Mouse (Mus musculus) B cell, adult 2 months (primary cell): ENCODE results near the gene 2010111I01Rik.
A peak's percentile ranks its signal among the peaks of the same experiment; 100 is the strongest.

Experiments
- DNase-seq, 2 experiments: peaks; one replicate each; pipeline ENCODE4 v3.0.0; 2022

2010111I01Rik gene

DNA sequence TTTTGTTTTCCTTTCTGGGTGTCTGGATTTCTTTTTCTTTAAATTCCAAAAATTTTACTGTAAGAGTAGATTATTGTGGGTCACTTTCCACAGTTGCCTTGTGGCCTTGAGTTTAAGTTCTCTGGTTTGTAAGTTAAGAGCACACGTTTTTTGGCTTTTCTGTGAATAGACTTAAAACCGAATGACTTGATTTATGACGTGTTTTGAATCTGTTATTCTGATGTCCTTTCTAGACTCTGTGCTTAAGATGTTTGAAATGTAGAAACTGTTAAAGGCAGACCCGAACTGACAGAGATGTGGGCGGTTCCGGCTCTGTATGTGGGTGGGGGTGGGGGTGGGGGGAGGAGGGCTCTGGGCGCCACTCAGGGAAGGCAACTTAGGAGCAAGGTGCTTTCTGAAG is 282.3 kb downstream of the 2010111I01Rik start:
- DNase-seq, result no peak

DNA sequence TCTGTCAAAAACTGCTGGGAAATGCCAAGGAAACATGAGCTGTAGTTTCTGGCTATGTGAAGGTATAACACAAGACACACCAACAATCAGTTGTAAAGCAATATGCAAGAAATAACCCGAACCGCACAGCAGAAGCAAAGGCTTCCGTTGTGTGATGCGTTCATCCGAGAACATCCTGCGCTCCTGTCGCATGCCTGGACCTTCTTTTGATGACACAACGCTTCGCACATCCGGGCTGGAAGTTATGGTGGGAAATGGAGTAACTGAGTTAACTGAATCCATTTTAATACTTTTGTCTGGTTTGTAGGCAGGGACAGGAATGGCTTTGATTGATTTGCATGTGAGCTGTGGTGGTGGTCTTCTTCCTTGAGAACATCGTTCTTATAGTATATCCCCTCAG is 282.9 kb downstream of the 2010111I01Rik start:
- DNase-seq, result no peak

DNA sequence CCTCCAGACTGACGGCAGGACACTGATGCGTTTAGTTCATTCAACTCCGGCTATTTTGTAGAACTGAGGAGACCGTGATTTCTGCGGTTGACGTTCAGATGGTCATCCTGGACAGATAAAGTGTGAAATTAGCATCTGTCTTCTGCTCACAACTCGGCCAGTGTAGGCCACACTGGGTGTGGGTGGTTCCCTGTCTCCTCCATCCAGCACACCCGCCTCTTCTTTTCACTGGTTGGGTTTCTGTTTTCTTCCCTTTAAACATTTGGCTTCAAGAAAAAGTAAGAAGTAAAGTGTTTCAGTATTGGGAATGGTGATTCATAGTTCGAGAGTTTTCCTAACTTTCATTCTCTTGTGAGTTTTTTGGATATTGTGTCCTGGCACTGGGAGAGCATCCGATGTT is 283.6 kb downstream of the 2010111I01Rik start:
- no peak for DNase-seq

DNA sequence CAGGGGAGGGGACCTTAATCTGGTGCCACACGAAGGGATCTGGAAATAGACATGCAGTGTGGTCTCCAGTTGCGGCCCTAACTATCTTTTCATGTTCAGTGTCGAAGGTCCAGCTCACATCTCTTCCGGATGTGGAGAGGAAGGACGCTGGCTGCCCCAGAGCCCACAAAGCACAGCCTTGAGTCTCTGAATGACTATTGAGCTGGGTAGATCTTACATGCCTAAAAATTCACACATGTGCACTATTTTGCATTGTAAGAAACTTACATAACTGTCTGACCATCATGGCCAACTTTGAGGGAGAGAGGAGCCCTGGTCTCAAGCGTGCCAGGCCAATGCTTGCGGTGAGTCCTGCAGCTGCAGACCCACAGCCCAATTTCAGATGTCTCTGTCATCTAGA is 284.5 kb downstream of the 2010111I01Rik start:
- DNase-seq, result no peak

DNA sequence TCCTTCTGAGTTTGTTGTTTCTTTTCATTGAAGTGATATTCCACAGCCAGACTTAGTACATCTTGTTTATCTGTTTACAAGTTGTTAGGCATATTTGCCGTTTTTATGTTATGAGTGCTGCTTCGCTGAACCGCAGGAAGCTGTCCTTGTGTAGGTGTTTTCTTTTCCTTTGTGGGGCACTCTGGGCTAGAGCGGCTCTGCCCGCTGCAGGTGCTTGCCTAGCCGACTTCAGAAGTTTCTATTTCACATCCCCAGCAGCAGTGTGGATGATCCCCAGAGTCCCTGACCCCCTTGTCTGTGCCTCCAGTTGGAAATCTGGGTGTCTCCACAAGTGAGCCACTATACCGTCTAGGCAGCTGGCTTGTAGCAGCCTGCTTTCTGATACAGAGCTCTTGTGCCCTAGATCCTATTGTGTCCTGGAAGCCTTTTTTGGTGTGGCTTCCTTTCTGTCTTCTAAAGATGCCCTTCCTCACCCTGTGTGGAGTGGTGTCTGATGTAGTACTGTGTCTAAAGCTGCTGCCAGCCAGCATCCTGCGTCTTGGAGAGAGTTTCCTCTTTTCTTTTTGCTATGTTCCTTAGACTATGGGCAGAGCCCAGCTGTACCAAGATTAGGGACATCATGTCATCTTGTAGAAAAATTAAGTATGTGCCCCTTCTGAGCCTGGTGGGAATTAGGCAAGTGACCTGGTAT is 285.2 kb downstream of the 2010111I01Rik start:
- DNase-seq, result peak in 1 of 2 experiments; percentile 12

DNA sequence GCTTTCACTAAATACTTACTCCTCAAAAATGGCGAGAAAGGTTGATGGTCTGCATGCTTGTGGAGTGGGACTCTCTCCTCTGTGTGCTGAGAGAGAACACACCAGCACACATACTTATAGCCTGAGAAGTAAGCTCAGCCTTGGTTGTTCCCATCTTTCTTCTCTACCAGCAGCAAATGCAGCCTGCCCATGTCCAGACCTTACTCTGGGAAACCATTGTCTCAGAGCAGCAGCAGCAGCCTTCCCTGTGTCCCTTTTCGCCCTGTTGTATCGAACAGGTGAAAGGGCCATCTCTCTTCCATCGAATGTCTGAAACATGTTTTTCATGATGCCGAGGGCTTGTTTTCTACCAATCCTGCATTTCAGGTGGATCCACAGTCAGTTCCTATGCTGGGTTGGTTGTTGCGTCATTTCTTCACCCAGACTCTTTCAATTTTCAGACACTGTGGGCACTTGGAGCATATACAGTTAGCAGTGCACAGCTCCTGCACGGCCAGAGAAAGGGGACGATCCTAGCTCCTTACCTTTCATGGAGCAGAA is 285.8 kb downstream of the 2010111I01Rik start:
- DNase-seq, result no peak

GRCm38 (mm10) chr13:63251118-63251889 is 286.6 kb downstream of the 2010111I01Rik start:
- DNase-seq, result no peak

- no peak for DNase-seq
Observed at GRCm38 (mm10) chr13:63252295-63253010, 287.8 kb downstream of the 2010111I01Rik start.

DNA sequence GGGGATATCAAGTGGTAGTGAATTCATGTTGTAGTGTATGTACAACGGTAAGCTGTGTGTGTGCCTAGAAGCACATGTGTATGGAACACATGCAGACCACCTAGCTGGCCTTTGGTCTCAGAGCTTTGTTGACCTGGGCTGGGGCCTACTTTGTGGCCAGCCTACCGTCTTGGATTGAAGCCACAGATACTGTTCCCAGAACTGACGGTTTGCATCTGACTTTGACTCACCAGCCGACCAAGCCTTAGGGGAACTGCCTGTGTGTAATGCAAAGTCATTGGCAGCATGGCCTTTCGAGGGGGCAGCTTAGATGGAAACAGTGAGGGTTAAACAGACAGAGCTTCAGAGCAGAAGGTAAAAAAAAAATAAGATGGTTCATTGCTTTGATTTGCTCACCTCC is 288.5 kb downstream of the 2010111I01Rik start:
- DNase-seq, result no peak

- DNase-seq, result no peak
Observed at GRCm38 (mm10) chr13:63253886-63254636, 289.4 kb downstream of the 2010111I01Rik start.

DNA sequence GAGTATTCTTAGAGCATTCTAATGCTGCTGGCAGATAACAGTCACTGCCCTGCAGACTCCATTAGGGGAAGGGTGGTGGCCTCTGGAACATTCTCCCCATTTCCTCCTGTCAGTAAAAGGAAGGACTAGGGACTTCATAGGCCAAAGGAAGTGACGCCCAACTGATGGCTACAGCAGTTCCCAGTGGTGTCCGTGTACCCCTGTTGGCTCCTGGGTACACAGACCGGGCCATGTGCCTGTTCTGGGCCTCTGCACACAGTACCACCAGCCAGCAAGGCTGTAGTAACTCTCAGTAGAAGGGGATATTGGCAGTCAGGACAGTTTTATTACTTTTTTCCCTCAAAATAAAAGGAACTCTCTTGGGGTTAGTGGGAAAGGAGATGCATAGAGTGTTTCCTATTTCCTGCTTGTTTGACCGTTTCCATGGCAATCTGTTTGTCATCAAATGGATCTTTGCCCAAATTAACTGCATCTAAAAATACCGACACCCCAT is 290.9 kb downstream of the 2010111I01Rik start:
- DNase-seq, result no peak

DNA sequence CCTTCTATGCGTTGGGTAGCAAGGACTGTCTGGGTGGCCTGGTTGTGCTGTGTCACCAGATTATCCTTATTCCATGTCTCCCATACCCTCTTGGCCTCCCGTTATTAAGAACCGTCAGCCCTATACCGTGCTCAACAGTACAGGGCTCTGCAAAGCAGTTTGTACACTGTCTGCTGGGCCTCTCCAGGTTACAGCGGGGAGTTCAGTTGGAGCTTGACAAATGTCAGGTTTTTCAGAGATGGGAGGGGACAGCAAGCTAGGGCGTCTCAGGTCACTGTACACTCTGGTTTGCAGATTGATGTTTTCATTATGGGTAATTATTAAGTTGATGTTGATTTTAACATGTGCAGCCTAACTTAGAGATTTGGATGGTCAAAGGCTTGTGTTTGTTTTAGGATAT is 291.5 kb downstream of the 2010111I01Rik start:
- no peak for DNase-seq

DNA sequence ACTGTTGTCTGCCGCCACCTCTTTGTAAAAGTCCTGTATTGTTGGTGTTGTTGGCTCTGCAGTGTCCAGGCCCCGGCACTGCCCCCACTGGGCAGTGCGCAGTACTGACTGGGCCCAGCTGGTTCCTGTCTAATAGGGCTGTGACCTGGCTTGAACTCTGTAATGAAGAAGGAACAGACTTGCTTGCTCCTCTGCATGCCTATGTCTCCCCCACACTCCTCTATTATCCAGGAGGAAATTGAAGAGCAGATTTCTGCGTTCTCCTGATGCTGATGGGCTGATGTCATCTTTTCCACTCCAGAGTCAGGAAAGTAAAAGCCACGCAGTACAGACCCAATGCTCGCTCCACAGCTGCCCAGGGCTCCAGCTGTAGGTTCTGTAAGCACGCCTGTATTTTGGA is 292.1 kb downstream of the 2010111I01Rik start:
- peak in 1 of 2 experiments; percentile 8 for DNase-seq

DNA sequence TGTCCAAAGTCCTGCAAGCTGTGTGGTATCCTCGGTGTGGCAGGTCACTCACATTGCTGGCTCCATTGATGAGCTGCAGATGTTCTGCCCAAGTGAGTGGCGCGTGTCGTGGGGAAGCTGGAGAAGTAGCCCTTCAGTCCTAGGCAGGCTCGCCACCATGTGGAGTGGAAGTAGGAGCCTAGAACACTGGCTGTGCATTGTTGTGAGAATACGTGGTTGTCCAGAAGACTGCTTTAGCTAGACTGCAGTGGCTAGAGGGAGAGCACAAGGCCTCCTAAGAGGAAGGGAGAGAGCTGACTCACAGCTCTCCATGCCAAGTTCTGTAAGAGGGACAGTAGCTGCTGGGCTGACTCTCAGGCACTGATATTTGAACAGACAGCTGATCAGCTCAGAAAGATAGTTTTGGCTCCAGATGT is 293.5 kb downstream of the 2010111I01Rik start:
- no peak for DNase-seq

GRCm38 (mm10) chr13:63258671-63259070 is 294.0 kb downstream of the 2010111I01Rik start:
- no peak for DNase-seq

DNA sequence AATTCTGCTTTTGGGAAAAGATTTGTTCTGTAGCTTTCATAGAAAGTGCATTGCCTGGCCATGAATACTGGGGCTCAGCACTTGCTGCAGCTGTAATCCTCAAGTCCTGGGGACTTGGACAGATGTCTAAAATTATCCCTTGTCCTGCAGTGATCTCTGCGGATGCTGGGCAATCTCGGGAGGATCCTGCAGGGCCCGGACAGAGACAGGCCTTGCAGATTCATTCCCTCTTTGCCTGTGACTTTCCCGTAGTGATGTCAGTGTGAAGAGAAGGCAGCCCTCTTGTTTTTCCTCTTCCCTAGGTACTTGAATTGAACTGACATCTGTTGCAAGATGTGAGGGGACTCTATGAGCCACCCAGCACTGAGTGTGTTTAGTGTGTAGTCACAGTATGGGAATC is 295.4 kb downstream of the 2010111I01Rik start:
- DNase-seq, result no peak

DNA sequence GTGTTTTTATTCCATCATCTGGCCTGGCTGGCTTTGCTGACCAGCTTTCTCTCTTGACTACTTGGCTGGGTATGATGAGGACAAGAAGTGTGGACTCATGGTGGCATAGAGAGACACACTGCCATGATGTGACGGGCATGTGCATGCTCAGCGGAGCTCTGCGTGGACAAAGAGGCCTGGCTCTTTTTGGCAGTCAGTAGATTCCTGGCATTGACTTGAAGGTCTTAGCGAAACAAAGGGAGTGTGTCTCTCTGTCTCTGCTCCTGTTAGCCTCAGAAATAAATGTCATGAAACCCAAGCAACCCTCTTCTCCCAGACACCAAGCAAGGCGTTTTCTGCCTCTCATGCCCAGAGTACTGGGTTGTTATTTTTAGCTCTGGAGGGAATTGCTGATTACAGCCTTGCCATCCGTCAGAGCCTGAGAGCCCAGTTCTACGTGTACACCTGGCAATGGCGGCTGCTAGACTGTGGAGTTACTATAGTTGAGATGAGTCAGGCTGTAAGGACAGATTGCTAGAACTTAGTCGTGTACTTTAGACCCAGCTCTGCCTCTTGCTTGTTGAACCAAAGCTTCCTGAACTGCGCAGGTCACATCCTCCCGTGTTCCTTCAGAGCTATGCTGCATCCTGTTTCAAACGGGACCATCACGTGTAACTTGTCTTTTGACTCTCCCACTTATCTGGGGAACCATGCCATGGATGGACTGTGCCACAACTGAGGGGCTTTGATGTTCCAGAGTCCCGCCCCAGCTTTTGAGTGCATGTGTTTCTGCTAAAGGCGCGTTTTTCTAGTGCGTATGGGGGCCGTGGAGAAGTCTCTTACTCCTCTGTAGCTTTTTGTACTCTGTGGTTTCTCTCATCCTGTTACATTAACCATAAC is 296.3 kb downstream of the 2010111I01Rik start:
- no peak for DNase-seq

GRCm38 (mm10) chr13:63261676-63262075 is 297.0 kb downstream of the 2010111I01Rik start:
- no peak for DNase-seq

DNA sequence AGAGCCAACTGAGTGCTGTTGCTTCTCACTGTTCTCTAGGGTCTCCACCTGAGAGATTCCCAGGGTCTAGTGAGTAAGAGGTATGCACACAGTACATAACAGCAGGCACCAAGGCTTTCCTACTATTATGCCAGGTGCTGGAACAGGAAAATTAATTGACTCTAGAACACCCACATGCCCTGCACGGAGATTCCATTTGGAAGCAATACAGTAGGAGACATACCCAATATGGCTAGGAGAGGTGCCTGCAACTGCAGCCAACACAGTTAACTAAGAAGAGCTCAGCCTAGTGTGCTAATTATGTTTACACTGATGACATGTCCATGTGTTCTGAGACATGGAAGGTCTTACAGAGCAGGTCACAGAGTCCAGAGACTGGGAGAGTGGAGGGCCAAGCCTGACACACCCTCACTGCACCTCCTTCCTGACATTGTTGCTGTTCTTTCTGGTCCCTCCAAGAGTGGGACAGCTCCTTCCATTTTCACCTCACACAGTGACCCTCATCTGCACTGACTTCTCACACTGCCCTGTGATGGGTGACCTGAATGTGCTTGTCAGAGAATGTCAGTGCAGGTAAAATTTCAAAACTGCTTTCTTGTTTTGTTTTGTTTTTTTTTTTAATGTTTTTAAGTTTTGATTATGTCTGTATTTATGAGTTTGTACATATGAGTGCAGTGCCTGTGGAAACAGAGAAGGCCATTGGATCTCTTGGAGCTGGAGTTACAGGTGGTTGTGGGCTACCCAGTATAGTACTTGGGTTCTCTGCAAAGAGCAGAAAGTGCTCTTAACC is 297.7 kb downstream of the 2010111I01Rik start:
- no peak for DNase-seq

GRCm38 (mm10) chr13:63268371-63268770 is 303.7 kb downstream of the 2010111I01Rik start:
- no peak for DNase-seq

GRCm38 (mm10) chr13:63268776-63269175 is 304.1 kb downstream of the 2010111I01Rik start:
- DNase-seq, result no peak
